Mouse (Mus musculus): ENCODE data around the gene Sphk2. TPM values are rescaled to one million over a fixed set of nuclear protein-coding genes. Genes with fewer than 3 reads are reported as not detected.

Sphk2 gene
- polyA plus RNA-seq, 1 experiment from 2014 or later = 29.3 TPM

DNA sequence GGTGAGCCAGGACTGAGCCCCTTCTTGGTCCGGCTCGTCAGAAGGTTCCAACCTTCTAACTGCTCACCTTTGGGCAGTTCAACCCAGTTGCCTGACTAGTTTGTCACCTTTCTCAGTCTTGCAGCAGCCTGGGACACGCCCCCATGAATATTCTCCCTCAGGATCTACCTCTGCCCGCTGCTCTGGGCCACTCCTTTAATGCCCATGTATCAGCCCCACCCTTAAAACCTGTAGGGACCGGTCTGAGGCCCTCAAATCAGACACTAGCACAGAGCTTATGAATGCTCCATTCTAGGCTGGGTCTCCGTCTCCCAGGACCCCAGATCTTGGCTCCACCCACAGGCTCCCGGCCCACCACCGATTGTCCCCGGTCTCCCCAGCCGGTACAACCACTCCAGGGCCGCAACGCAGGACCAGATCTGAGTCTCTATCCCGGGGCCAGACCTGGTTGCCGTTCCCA lies 3.1 kb downstream of the Sphk2 start:
- peaks cover 50% of the 10 kb centered on the region for H3K36me3 ChIP-seq
- 10% methylated on average over 14 of the region's 14 CpGs for WGBS
- no peak for DNase-seq (ENCODE audit: low spot score)

DNA sequence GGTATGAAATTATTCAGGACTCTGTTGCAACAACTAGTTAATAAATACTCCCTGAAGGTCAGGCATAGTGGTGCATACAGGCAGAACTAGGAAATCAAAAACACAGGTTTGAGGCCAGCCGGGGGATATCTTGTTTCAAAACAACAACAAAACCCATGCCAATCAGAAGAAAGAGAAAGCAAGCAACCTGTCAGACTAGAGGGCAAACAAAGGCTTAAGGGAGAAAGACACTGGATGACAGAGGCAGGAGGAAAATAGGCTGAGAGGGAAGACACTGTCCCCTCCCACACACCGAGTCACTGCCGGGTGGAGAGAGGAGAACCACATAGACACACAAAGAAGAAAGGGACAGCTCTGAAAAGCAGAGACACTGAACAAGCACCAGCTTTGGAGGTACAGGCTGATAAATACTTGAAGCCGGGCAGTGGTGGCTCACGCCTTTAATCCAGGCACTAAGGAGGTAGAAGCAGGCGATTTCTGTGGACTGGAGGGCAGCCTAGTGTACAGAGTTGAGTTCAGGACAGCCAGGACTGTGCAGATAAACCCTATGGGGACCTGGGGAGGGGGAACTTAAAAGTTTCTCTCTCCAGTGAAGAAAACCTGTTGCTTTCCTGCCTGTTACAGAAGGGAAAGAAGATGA lies 3.8 kb downstream of the Sphk2 start:
- Histone ChIP-seq H3K27ac (no peak overlapping the region), H3K9me3 (no peaks in the 10 kb centered on the region), H3K4me3 (peak overlapping the region; percentile 99), H3K4me1 (peaks cover 43% of the 10 kb centered on the region), H3K27me3 (ENCODE audit: insufficient read depth, poor library complexity, severe bottlenecking) (no peaks in the 10 kb centered on the region), H3K36me3 (peaks cover 45% of the 10 kb centered on the region)
- no peak for DNase-seq (ENCODE audit: low spot score)
- WGBS = 88% methylated on average over 6 of the region's 6 CpGs

More for the DNA sequence above, 3.1 kb downstream of the Sphk2 start:
- no peaks in the 10 kb centered on the region for H3K27me3 ChIP-seq (ENCODE audit: insufficient read depth, poor library complexity, severe bottlenecking)
- H3K4me3 ChIP-seq = peak overlapping the region; percentile 99
- H3K4me1 ChIP-seq = peaks cover 43% of the 10 kb centered on the region
- H3K9me3 ChIP-seq = no peaks in the 10 kb centered on the region
- H3K27ac ChIP-seq = peak overlapping the region; percentile 88

DNA sequence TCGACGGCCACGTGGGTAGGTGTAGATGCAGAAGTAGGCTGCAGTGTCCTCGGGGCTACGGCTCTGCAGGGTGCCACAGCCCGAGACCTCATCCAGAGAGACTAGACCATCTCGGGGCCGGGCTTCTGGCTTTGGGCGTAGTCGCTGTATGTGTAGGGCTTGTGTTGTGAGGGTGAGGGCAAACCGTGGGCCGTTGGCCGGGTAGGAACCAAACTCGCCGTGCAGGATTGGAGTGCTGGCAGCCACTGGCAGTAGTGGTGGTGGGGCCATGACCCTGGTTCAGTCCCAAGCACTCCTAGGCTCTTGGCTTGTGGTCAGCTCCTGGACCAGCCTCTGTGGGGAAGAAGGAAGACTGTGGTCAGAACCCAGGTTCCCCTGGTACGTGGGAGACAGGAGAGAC lies 4.4 kb downstream of the Sphk2 start:
- peaks cover 42% of the 10 kb centered on the region for H3K36me3 ChIP-seq

DNA sequence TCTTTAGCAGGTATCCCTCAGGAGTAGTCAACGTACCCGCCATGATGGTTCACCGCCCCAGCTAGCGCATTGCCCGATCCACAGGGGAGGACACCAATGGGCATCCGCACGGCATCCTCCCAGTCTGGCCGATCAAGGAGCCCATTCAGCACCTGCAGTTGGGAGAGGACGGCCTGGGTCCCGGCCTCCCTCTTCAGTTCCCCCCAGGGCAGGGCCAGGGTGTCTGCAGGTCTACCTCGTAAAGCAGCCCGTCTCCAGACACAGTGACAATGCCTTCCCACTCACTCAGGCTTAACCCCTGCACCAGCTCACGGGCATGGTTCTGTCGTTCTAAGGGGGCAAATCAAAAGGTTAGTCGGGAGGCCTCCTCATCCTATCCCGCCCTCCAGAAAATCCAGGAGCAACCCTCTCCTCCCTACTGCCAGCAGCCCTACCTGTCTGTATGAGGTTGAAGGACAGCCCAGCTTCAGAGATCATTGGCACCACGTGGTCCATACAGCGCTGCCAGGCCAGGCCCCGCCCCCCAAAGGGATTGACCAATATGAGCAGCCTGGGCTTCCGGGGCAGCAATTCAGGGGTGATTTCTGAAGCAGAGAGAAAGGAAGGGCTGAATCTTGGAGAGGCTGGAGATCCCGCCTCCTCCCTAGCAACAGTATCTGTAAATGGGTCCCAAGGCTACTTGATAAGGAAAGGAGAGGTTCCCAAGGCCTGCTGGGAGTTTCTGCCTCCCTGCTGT lies 5.6 kb downstream of the Sphk2 start:
- no peak for DNase-seq (ENCODE audit: low spot score)
- peaks cover 57% of the 10 kb centered on the region for H3K4me1 ChIP-seq
- WGBS = 91% methylated on average over 21 of the region's 21 CpGs
- H3K27ac ChIP-seq = no peak overlapping the region
- no peak overlapping the region for H3K4me3 ChIP-seq
- no peaks in the 10 kb centered on the region for H3K9me3 ChIP-seq
- H3K36me3 ChIP-seq = peaks cover 42% of the 10 kb centered on the region
- no peaks in the 10 kb centered on the region for H3K27me3 ChIP-seq (ENCODE audit: insufficient read depth, poor library complexity, severe bottlenecking)

More for the DNA sequence above, 4.4 kb downstream of the Sphk2 start:
- DNase-seq (ENCODE audit: low spot score) = no peak
- 94% methylated on average over 16 of the region's 16 CpGs for WGBS
- no peaks in the 10 kb centered on the region for H3K9me3 ChIP-seq
- peaks cover 45% of the 10 kb centered on the region for H3K4me1 ChIP-seq
- H3K27ac ChIP-seq = no peak overlapping the region
- H3K4me3 ChIP-seq = no peak overlapping the region
- H3K27me3 ChIP-seq (ENCODE audit: insufficient read depth, poor library complexity, severe bottlenecking) = no peaks in the 10 kb centered on the region

DNA sequence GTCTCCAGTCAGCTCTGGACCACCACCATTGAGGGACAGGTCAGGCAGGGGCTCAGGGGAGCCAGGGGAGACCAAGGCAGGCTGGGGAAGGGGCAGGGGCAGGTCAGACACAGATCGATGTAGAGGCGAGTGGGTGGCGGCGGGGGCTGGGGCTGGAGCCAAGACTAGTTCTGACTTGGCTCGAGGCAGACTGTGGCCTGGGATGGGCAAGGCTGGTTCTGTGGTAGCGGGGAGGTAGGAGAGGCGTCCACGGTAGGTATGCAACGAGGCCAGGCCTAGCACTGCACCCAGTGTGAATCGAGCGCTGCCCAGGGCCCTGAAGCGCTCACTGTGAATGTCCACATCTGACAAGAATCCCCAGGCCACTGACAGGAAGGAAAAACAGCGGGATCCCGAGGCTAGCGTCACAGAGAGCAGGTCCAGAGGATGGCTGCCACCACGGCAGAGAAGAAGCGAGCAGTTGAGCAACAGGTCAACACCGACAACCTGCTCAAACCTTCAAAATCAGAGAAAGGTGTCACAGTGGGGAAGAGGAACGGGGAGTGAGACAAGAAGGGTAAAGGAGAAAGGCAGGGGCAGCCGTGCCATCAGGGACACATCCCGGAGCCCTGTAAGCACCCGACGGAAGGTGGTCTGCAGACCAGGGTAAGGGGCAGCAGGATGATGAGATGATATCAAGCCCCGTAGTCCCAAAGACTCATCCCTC lies 6.3 kb downstream of the Sphk2 start:
- Histone ChIP-seq H3K9me3 (no peaks in the 10 kb centered on the region), H3K27me3 (ENCODE audit: insufficient read depth, poor library complexity, severe bottlenecking) (no peaks in the 10 kb centered on the region)

DNA sequence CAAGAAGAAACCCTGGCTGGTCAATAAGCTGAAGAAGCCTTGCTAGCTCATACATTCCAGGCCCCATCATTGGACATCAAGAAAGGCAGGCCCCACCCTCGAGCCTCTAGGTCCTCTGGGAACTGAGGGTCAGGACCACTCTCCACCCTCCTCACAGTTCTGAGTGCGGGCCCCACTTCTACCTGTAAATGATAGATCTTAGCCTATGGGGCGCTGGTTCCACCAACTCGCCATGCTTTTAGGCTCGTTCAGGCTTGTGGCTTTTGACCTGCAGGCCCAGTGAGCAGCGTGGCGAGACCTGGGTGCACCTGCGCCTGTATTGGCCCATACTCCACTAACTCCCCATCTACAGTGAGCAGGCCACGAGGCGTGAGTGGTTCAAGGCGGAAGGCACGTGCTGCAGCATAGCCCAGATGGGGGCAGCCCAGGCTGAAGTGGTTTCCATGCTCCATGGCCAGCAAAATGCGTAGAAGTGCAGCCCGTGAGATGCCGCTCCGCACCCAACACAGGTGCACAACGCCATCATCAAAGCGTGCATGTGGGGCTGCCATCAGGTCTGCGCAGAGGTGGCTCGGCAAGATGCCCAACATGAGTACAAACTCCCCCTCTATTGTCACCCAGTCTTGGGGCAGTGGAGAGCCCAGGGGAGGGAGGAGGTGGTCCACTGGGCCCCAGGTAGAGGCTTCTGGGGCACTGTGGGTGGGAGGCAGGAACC lies 7.2 kb downstream of the Sphk2 start:
- H3K4me1 ChIP-seq = peaks cover 57% of the 10 kb centered on the region

More for the DNA sequence above, 6.3 kb downstream of the Sphk2 start:
- 93% methylated on average over 24 of the region's 24 CpGs for WGBS
- Histone ChIP-seq H3K27ac (no peak overlapping the region), H3K4me1 (peaks cover 57% of the 10 kb centered on the region), H3K4me3 (no peak overlapping the region), H3K36me3 (peaks cover 42% of the 10 kb centered on the region)
- no peak for DNase-seq (ENCODE audit: low spot score)

DNA sequence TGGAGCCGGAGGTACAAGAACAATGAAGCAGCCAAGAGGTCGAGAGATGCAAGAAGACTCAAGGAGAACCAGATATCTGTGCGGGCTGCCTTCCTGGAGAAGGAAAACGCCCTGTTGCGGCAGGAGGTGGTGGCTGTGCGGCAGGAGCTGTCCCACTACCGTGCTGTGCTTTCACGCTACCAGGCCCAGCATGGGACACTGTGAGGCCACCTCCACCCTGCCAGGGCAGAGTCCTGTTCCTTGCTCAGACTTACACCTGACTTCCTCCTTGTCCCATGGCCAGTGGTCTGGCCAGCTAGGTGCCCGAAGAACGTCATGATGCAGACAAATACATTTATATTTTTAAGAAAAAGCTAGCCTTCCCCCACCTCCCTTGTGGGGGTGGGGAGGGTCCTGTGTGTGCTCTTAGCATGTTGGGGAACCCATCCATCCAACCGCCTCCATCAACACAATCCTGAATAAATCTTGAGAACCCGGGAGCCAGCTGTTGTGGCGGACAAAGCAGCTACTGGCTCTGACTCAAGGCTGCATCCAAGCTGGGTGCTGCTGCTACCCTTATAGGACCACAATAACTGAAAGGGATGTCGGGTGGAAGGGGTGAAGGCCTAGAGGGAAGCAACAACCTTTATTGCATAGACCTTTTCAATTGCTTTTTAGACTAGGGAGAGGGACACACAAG lies 8.0 kb downstream of the Sphk2 start:
- 76% methylated on average over 14 of the region's 14 CpGs for WGBS
- Histone ChIP-seq H3K27ac (no peak overlapping the region), H3K36me3 (peaks cover 42% of the 10 kb centered on the region), H3K4me3 (no peak overlapping the region), H3K4me1 (peaks cover 57% of the 10 kb centered on the region), H3K9me3 (no peaks in the 10 kb centered on the region), H3K27me3 (ENCODE audit: insufficient read depth, poor library complexity, severe bottlenecking) (no peaks in the 10 kb centered on the region)
- no peak for DNase-seq (ENCODE audit: low spot score)

More for the DNA sequence above, 7.2 kb downstream of the Sphk2 start:
- DNase-seq (ENCODE audit: low spot score) = no peak
- Histone ChIP-seq H3K9me3 (no peaks in the 10 kb centered on the region), H3K27ac (no peak overlapping the region), H3K36me3 (peaks cover 42% of the 10 kb centered on the region), H3K4me3 (no peak overlapping the region), H3K27me3 (ENCODE audit: insufficient read depth, poor library complexity, severe bottlenecking) (no peaks in the 10 kb centered on the region)
- WGBS = 95% methylated on average over 20 of the region's 20 CpGs

DNA sequence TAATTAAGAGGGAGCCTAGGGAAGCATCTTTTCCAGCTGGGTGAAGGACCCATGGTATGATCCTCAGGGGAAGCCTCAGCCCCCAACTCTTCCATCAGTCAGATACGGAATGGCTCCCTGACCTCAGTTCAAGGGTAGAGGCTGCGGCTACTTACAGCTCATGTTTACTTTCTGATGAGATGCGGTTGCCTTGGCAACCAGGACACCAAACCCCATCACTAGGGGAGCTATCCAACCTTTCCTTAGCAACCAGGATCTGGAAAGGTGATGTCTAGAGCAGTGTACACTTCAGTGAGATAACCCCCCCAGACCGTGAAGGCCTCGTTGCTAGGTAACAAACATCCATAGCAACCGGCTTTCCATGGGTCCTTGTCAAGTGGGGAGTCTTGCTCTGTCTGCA lies 8.8 kb downstream of the Sphk2 start:
- no peak for DNase-seq (ENCODE audit: low spot score)

DNA sequence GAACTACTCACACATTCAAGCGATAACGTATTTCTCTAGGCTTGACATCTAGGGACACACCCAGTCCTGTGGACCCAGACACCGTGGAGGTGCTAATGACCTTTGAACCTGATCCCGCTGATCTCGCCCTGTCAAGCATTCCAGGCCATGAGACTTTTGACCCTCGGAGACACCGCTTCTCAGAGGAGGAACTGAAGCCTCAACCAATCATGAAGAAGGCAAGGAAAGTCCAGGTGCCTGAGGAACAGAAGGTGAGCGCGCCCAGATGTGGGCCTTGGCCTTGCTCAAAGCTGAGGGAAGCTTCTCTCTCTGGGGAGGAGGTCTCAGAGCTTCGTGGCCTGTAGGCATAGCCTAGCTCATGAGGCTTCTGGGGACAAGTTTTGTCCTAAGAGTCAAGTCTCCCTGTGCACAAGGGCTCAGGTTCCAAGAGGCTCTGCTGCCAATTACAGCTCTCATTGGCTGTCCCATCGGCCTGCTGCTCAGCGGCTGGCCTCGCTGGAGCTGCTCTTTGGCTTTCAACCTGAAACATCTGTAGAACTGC lies 9.5 kb downstream of the Sphk2 start:
- 36% methylated on average over 13 of the region's 13 CpGs for WGBS
- no peaks in the 10 kb centered on the region for H3K9me3 ChIP-seq
- H3K36me3 ChIP-seq = peaks cover 38% of the 10 kb centered on the region
- H3K27ac ChIP-seq = peak overlapping the region; percentile 85
- H3K4me1 ChIP-seq = peaks cover 58% of the 10 kb centered on the region
- H3K27me3 ChIP-seq (ENCODE audit: insufficient read depth, poor library complexity, severe bottlenecking) = no peaks in the 10 kb centered on the region
- H3K4me3 ChIP-seq = peak overlapping the region; percentile 65; the same call in 1 of the 2 replicates
- DNase-seq (ENCODE audit: low spot score) = no peak

More for the DNA sequence above, 8.8 kb downstream of the Sphk2 start:
- H3K36me3 ChIP-seq = peaks cover 42% of the 10 kb centered on the region
- WGBS = 40% methylated on average over 6 of the region's 6 CpGs
- peaks cover 53% of the 10 kb centered on the region for H3K4me1 ChIP-seq
- no peak overlapping the region for H3K27ac ChIP-seq
- no peaks in the 10 kb centered on the region for H3K27me3 ChIP-seq (ENCODE audit: insufficient read depth, poor library complexity, severe bottlenecking)
- 0 out of 2 replicates have a peak overlapping the region, but pooled peaks have one; percentile 4 for H3K4me3 ChIP-seq
- H3K9me3 ChIP-seq = no peaks in the 10 kb centered on the region

DNA sequence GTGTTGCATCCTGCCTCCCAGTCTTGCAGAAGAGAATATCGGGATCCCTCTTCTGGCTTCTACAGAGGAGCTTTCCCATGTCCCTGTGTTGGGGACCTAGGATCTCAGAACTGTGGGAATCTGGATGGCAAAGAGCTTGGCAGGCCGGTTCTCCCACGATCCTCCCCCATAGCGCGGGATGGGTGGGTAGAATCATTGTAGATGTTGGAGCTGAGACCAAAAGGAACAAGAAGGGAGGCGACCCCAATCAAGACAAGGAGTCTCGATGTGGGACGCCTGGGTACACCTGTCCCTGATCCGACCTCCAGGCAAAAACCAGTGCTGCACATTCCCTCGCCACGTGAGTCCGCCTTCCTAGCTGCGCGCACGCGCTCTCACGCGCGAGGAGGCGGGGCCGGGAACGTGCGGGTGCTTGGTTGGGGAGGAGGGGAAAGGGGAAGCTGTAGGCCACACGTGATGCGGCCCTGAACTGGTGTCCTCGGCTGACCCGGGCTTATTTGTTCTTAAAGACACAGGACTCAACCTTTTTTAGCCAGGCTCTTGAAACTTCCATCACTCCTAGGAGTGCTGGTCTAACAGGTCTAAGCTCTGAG lies 10.3 kb downstream of the Sphk2 start:
- no peaks in the 10 kb centered on the region for H3K27me3 ChIP-seq (ENCODE audit: insufficient read depth, poor library complexity, severe bottlenecking)
- peaks cover 61% of the 10 kb centered on the region for H3K4me1 ChIP-seq
- peak overlapping the region; percentile 85 for H3K27ac ChIP-seq
- H3K4me3 ChIP-seq = peak overlapping the region; percentile 65
- peak; percentile 95 for DNase-seq (ENCODE audit: low spot score)
- whole genome bisulfite sequencing = under 1% methylated on average over 27 of the region's 27 CpGs
- peaks cover 30% of the 10 kb centered on the region for H3K36me3 ChIP-seq
- H3K9me3 ChIP-seq = no peaks in the 10 kb centered on the region

DNA sequence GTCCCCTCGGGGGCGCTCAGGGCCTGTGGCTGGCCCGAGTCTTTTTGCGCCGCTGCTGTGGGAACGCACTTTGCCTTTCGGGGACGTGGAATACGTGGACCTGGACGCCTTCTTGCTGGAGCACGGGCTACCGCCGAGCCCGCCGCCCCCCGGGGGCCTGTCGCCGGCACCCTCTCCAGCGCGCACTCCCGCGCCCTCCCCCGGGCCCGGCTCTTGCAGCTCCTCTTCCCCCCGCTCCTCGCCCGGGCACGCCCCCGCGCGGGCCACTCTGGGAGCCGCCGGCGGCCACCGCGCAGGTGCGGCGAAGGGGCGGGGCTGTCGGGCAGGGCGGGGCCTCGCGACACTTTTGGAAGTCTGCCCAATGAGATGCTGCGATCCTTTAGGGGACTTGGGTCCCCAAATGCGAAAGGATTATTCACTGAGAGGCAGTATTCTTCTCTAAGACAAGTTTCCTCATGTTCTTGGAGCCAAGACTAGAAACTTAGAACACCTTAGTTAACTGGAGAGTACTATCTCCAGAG lies 11.0 kb downstream of the Sphk2 start:
- H3K9me3 ChIP-seq = no peaks in the 10 kb centered on the region
- no peaks in the 10 kb centered on the region for H3K27me3 ChIP-seq (ENCODE audit: insufficient read depth, poor library complexity, severe bottlenecking)
- peaks cover 23% of the 10 kb centered on the region for H3K36me3 ChIP-seq
- H3K4me1 ChIP-seq = peaks cover 61% of the 10 kb centered on the region
- H3K27ac ChIP-seq = peak overlapping the region; percentile 85
- WGBS = under 1% methylated on average over 45 of the region's 45 CpGs
- peak; percentile 91 for DNase-seq (ENCODE audit: low spot score)
- H3K4me3 ChIP-seq = peak overlapping the region; percentile 65
